Mouse (Mus musculus) liver, postnatal 0 days (tissue): ENCODE results near the gene Sync.

Experiments
- CTCF ChIP-seq: sonication (generic); IDR thresholded peaks from 2 replicates; pipeline ENCODE4 v1.5.1; 2016; ENCODE audit warnings: antibody characterized with exemption, low read depth
- EP300 ChIP-seq: IDR thresholded peaks from 2 replicates; pipeline ENCODE4 v1.6.1; 2016; ENCODE audit warnings: antibody characterized with exemption, low read depth, mild to moderate bottlenecking

DNA sequence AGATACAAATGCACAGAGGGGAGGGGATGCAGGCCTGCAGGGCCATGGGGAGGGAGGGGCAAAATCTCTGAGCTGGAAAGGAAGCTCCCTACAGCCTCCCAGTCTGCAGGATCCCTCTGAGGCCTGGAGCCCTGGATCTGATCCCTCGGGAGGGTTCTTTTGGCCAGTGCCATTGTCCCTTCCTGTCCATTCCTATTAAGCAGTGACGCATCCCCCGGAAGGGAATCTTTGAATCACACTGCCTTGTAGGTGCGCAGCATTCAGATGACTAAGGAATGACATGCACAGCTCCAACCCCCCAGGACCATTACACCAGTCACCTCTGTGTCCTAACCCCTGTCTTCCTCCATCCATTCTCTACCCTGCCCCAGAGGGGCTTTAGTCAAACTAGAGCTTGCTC is 28.3 kb upstream of the Sync start:
- no peak for TF ChIP-seq EP300
- TF ChIP-seq CTCF, result no peak
